Mouse (Mus musculus) kidney, postnatal 10 days (tissue): ENCODE results near the gene Polr2a.
"Not testable (repeated sequence)": the region's sequence is repeated elsewhere in the genome, so short reads cannot be mapped to it uniquely, and the experiment has no call there.

ENCODE experiments used
- DNase-seq: peaks from one replicate; pipeline ENCODE4 v3.0.0; 2021; ENCODE audit warnings: mixed read lengths

Polr2a gene

GRCm38 (mm10) chr11:69752686-69753085, 5.8 kb downstream of the Polr2a start:
- no peak for DNase-seq

- no peak for DNase-seq
These were observed 6.8 kb downstream of the Polr2a start for GRCm38 (mm10) chr11:69751635-69752034.

- not testable (repeated sequence) for DNase-seq
These were observed 27.0 kb downstream of the Polr2a start for GRCm38 (mm10) chr11:69731408-69731807.

- peak; percentile 73 for DNase-seq
These were observed 29.4 kb downstream of the Polr2a start for GRCm38 (mm10) chr11:69729063-69729462.

- DNase-seq: peak; percentile 21
These were observed 32.5 kb downstream of the Polr2a start for GRCm38 (mm10) chr11:69725951-69726350.

- no peak for DNase-seq
These were observed 35.4 kb downstream of the Polr2a start for GRCm38 (mm10) chr11:69723074-69723473.

GRCm38 (mm10) chr11:69720852-69721251, 37.6 kb downstream of the Polr2a start:
- no peak for DNase-seq

- no peak for DNase-seq
These were observed 39.0 kb downstream of the Polr2a start for GRCm38 (mm10) chr11:69719423-69719822.

GRCm38 (mm10) chr11:69718661-69719060, 39.8 kb downstream of the Polr2a start:
- DNase-seq: peak; percentile 34

GRCm38 (mm10) chr11:69716953-69717352, 41.5 kb downstream of the Polr2a start:
- no peak for DNase-seq

- DNase-seq: peak; percentile 33
These were observed 42.5 kb downstream of the Polr2a start for GRCm38 (mm10) chr11:69715929-69716328.

GRCm38 (mm10) chr11:69715482-69715881, 43.0 kb downstream of the Polr2a start:
- DNase-seq: peak; percentile 68

- DNase-seq: peak; percentile 73
These were observed 43.7 kb downstream of the Polr2a start for GRCm38 (mm10) chr11:69714636-69715329.

GRCm38 (mm10) chr11:69712954-69713672, 45.3 kb downstream of the Polr2a start:
- DNase-seq: peak; percentile 33

GRCm38 (mm10) chr11:69711082-69711481, 47.4 kb downstream of the Polr2a start:
- DNase-seq: no peak

- DNase-seq: no peak
These were observed 48.0 kb downstream of the Polr2a start for GRCm38 (mm10) chr11:69710470-69710869.

- DNase-seq: no peak
These were observed 48.6 kb downstream of the Polr2a start for GRCm38 (mm10) chr11:69709554-69710446.

GRCm38 (mm10) chr11:69708614-69709265, 49.7 kb downstream of the Polr2a start:
- no peak for DNase-seq

GRCm38 (mm10) chr11:69707873-69708381, 50.5 kb downstream of the Polr2a start:
- DNase-seq: no peak

GRCm38 (mm10) chr11:69707480-69707847, 51.0 kb downstream of the Polr2a start:
- DNase-seq: no peak

GRCm38 (mm10) chr11:69706775-69707479, 51.5 kb downstream of the Polr2a start:
- peak; percentile 60 for DNase-seq

GRCm38 (mm10) chr11:69704613-69705010, 53.8 kb downstream of the Polr2a start:
- DNase-seq: no peak
